Mouse (Mus musculus) MEL (cell line): ENCODE data around the gene Kctd5. TPM values are rescaled to one million over a fixed set of nuclear protein-coding genes. Genes with fewer than 3 reads are reported as not detected.

ENCODE experiments used
- DNase-seq: peaks from one replicate; pipeline ENCODE4 v3.0.0; 2011; ENCODE audit warnings: low read depth, low spot score
- H3K27ac ChIP-seq: 2 replicates; pipeline ENCODE4 v1.5.1; 2012; ENCODE audit warnings: low read depth, mild to moderate bottlenecking, control low read depth, low read length, moderate library complexity; ENCODE audit not compliant: control insufficient read depth
- H3K27me3 ChIP-seq, 2 experiments: fragments of 150-350 bp in 1 of 2; sonication (generic) in 1 of 2; 2 replicates each; pipeline ENCODE4 v1.6.1; 2012; ENCODE audit warnings: low read length in 2 of 2, mild to moderate bottlenecking in 2 of 2, improper control_type of control experiment in 1 of 2, moderate library complexity in 1 of 2; ENCODE audit not compliant: insufficient read depth in 2 of 2, control insufficient read depth in 1 of 2
- H3K36me3 ChIP-seq, 2 experiments: 2 replicates each; pipeline ENCODE4 v1.6.1; 2012 to 2014; ENCODE audit warnings: low read length in 2 of 2, improper control_type of control experiment in 1 of 2, inconsistent platforms in 1 of 2, mild to moderate bottlenecking in 1 of 2; ENCODE audit not compliant: insufficient read depth in 2 of 2, control insufficient read depth in 1 of 2
- H3K4me1 ChIP-seq, 2 experiments: fragments of 150-350 bp in 1 of 2; sonication (generic) in 1 of 2; 2 replicates each; pipeline ENCODE4 v1.6.1; 2012; ENCODE audit warnings: low read length in 2 of 2, improper control_type of control experiment in 1 of 2, mild to moderate bottlenecking in 1 of 2; ENCODE audit not compliant: insufficient read depth in 2 of 2, control insufficient read depth in 1 of 2
- H3K4me3 ChIP-seq, 2 experiments: fragments of 150-350 bp in 1 of 2; sonication (generic) in 1 of 2; 2 replicates each; pipeline ENCODE4 v1.5.1; 2012; ENCODE audit warnings: low read depth in 2 of 2, low read length in 2 of 2, mild to moderate bottlenecking in 2 of 2, moderate library complexity in 2 of 2, control low read depth in 1 of 2, improper control_type of control experiment in 1 of 2; ENCODE audit not compliant: control insufficient read depth in 1 of 2, insufficient read depth in 1 of 2
- H3K79me2 ChIP-seq: 2 replicates; pipeline ENCODE4 v1.6.1; 2012; ENCODE audit warnings: mild to moderate bottlenecking, low read length, moderate library complexity; ENCODE audit not compliant: control insufficient read depth, poor library complexity, insufficient read depth
- H3K9ac ChIP-seq: 2 replicates; pipeline ENCODE4 v1.6.1; 2012; ENCODE audit warnings: low read depth, mild to moderate bottlenecking, control low read depth, low read length, moderate library complexity; ENCODE audit not compliant: control insufficient read depth, poor library complexity, severe bottlenecking
- H3K9me3 ChIP-seq: fragments of 150-350 bp; sonication (generic); replicated peaks from 2 replicates; pipeline ENCODE4 v1.6.1; 2012; ENCODE audit warnings: mild to moderate bottlenecking, low read length, improper control_type of control experiment, moderate library complexity; ENCODE audit not compliant: insufficient read depth
- BHLHE40 ChIP-seq: IDR thresholded peaks from 2 replicates; pipeline ENCODE4 v1.6.1; 2012; ENCODE audit warnings: low read depth, mild to moderate bottlenecking, inconsistent platforms, low read length, improper control_type of control experiment, borderline replicate concordance
- CHD2 ChIP-seq: IDR thresholded peaks from 2 replicates; pipeline ENCODE4 v1.6.1; 2011; ENCODE audit warnings: low read length, improper control_type of control experiment
- CTCF ChIP-seq, 3 experiments: IDR thresholded peaks in 2 of 3; conservative IDR thresholded peaks in 1 of 3; 2 replicates each; pipeline ENCODE4 v1.5.1; 2011 to 2012; ENCODE audit warnings: low read length in 3 of 3, low read depth in 2 of 3, mild to moderate bottlenecking in 2 of 3, improper control_type of control experiment in 1 of 3, inconsistent platforms in 1 of 3, mixed read lengths in 1 of 3, moderate library complexity in 1 of 3; ENCODE audit not compliant: control insufficient read depth in 1 of 3, insufficient read depth in 1 of 3, poor library complexity in 1 of 3, severe bottlenecking in 1 of 3
- E2F4 ChIP-seq: IDR thresholded peaks from 2 replicates; pipeline ENCODE4 v1.6.1; 2011; ENCODE audit warnings: low read depth, low read length, improper control_type of control experiment, borderline replicate concordance
- ELF1 ChIP-seq: IDR thresholded peaks from 2 replicates; pipeline ENCODE4 v1.6.1; 2014; ENCODE audit warnings: low read depth, mild to moderate bottlenecking, inconsistent platforms, low read length, improper control_type of control experiment, moderate library complexity
- ETS1 ChIP-seq: IDR thresholded peaks from 2 replicates; pipeline ENCODE4 v1.6.1; 2012; ENCODE audit warnings: low read depth, mild to moderate bottlenecking, inconsistent platforms, low read length, improper control_type of control experiment, moderate library complexity
- GABPA ChIP-seq: IDR thresholded peaks from 2 replicates; pipeline ENCODE4 v1.6.1; 2012; ENCODE audit warnings: low read depth, mild to moderate bottlenecking, inconsistent platforms, low read length, improper control_type of control experiment, moderate library complexity
- GATA1 ChIP-seq: IDR thresholded peaks from 2 replicates; pipeline ENCODE4 v1.6.1; 2011; ENCODE audit warnings: low read depth, low read length, improper control_type of control experiment
- HCFC1 ChIP-seq: IDR thresholded peaks from 2 replicates; pipeline ENCODE4 v1.6.1; 2012; ENCODE audit warnings: low read depth, mild to moderate bottlenecking, inconsistent platforms, low read length, improper control_type of control experiment, moderate library complexity
- MAFK ChIP-seq: IDR thresholded peaks from 2 replicates; pipeline ENCODE4 v1.6.1; 2011; ENCODE audit warnings: low read depth, mild to moderate bottlenecking, low read length, improper control_type of control experiment, borderline replicate concordance
- MAX ChIP-seq: IDR thresholded peaks from 2 replicates; pipeline ENCODE4 v1.6.1; 2011; ENCODE audit warnings: low read length, improper control_type of control experiment
- MAZ ChIP-seq: IDR thresholded peaks from 2 replicates; pipeline ENCODE4 v1.6.1; 2012; ENCODE audit warnings: low read depth, mild to moderate bottlenecking, inconsistent platforms, low read length, improper control_type of control experiment
- MXI1 ChIP-seq: IDR thresholded peaks from 2 replicates; pipeline ENCODE4 v1.6.1; 2011; ENCODE audit warnings: mild to moderate bottlenecking, low read depth, low read length, improper control_type of control experiment
- MYB ChIP-seq: IDR thresholded peaks from 2 replicates; pipeline ENCODE4 v1.6.1; 2011; ENCODE audit warnings: mild to moderate bottlenecking, low read depth, low read length, improper control_type of control experiment
- MYC ChIP-seq: IDR thresholded peaks from 2 replicates; pipeline ENCODE4 v1.6.1; 2011; ENCODE audit warnings: low read depth, mild to moderate bottlenecking, low read length, improper control_type of control experiment, moderate library complexity
- NELFE ChIP-seq: IDR thresholded peaks from 2 replicates; pipeline ENCODE4 v1.6.1; 2011; ENCODE audit warnings: low read depth, low read length, improper control_type of control experiment
- POLR2A ChIP-seq, 2 experiments: IDR thresholded peaks; 2 replicates each; pipeline ENCODE4 v1.6.1; 2011 to 2012; ENCODE audit warnings: low read length in 2 of 2, mild to moderate bottlenecking in 2 of 2, control low read depth in 1 of 2, improper control_type of control experiment in 1 of 2, low read depth in 1 of 2, moderate library complexity in 1 of 2; ENCODE audit not compliant: control insufficient read depth in 1 of 2, insufficient read depth in 1 of 2, poor library complexity in 1 of 2
- POLR2AphosphoS2 ChIP-seq: IDR thresholded peaks from 2 replicates; pipeline ENCODE4 v1.6.1; 2011; ENCODE audit warnings: low read length, improper control_type of control experiment
- RAD21 ChIP-seq: IDR thresholded peaks from 2 replicates; pipeline ENCODE4 v1.6.1; 2011; ENCODE audit warnings: mild to moderate bottlenecking, low read depth, low read length, improper control_type of control experiment
- RCOR1 ChIP-seq: IDR thresholded peaks from 2 replicates; pipeline ENCODE4 v1.6.1; 2012; ENCODE audit warnings: low read depth, mild to moderate bottlenecking, inconsistent platforms, low read length, improper control_type of control experiment
- SIN3A ChIP-seq: IDR thresholded peaks from 2 replicates; pipeline ENCODE4 v1.6.1; 2012; ENCODE audit warnings: low read length, improper control_type of control experiment, inconsistent platforms
- SMC3 ChIP-seq: IDR thresholded peaks from 2 replicates; pipeline ENCODE4 v1.6.1; 2011; ENCODE audit warnings: low read depth, low read length, improper control_type of control experiment
- TAL1 ChIP-seq: IDR thresholded peaks from 2 replicates; pipeline ENCODE4 v1.6.1; 2012; ENCODE audit warnings: mild to moderate bottlenecking, inconsistent platforms, low read length, moderate library complexity, mixed read lengths
- TBP ChIP-seq: IDR thresholded peaks from 2 replicates; pipeline ENCODE4 v1.8.0; 2011; ENCODE audit warnings: low read depth, low read length, improper control_type of control experiment
- UBTF ChIP-seq: IDR thresholded peaks from 2 replicates; pipeline ENCODE4 v1.6.1; 2012; ENCODE audit warnings: low read depth, mild to moderate bottlenecking, inconsistent platforms, low read length, improper control_type of control experiment, moderate library complexity, borderline replicate concordance; ENCODE audit not compliant: insufficient read depth
- USF1 ChIP-seq: IDR thresholded peaks from 2 replicates; pipeline ENCODE4 v1.6.1; 2014; ENCODE audit warnings: low read depth, mild to moderate bottlenecking, inconsistent platforms, low read length, improper control_type of control experiment, moderate library complexity
- ZC3H11A ChIP-seq: IDR thresholded peaks from 2 replicates; pipeline ENCODE4 v1.6.1; 2012; ENCODE audit warnings: low read depth, mild to moderate bottlenecking, inconsistent platforms, low read length, improper control_type of control experiment
- ZKSCAN1 ChIP-seq: IDR thresholded peaks from 2 replicates; pipeline ENCODE4 v1.6.1; 2012; ENCODE audit warnings: low read depth, mild to moderate bottlenecking, inconsistent platforms, low read length, improper control_type of control experiment, moderate library complexity
- ZMIZ1 ChIP-seq: IDR thresholded peaks from 2 replicates; pipeline ENCODE4 v1.6.1; 2012; ENCODE audit warnings: low read depth, mild to moderate bottlenecking, inconsistent platforms, low read length, improper control_type of control experiment, moderate library complexity
- ZNF384 ChIP-seq: IDR thresholded peaks from 2 replicates; pipeline ENCODE4 v1.6.1; 2012; ENCODE audit warnings: low read depth, mild to moderate bottlenecking, inconsistent platforms, low read length, improper control_type of control experiment
- polyA plus RNA-seq, 2 experiments: library from polyadenylated mRNA; stranded (reverse) in 1 of 2; unstranded in 1 of 2; fragments of >175 nt in 1 of 2; fragments of >200 nt in 1 of 2; gene quantifications; 2 replicates each; pipeline versions ENCODE4 v1.2.1 to v1.2.4; 2012; ENCODE audit warnings: low replicate concordance in 2 of 2, low read depth in 1 of 2; ENCODE audit not compliant: insufficient read length in 2 of 2, insufficient read depth in 1 of 2, missing spikeins in 1 of 2
- total RNA-seq: library from RNA; depleted of rRNA; stranded (reverse); fragments of 300-350 nt; gene quantifications from 2 replicates; pipeline ENCODE4 v1.2.3, GENCODE M21; 2012

Gene Kctd5
- total and polyA plus RNA-seq, 3 experiments = 20.2 to 33.2 TPM; not detected in 1

DNA sequence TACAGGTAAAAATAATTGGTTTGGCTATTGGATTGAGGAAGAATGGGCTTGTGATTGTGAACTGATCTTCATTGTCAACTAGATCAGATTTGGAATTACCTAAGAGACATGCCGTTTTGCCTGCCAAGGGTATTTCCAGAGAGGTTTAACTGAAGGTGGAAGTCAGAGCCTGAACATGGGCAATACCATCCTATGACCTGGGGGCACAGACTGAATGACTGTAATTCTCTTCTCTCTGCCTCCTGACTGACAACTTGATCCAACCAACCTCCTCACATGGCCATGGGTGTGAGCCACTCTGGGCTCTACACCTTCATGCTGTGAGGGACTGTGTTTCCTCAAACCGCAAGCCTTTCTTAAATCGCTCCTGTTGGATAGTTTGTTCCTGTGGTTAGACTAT is 68.2 kb downstream of the Kctd5 start:
- Histone ChIP-seq H3K9me3 (no peaks in the 10 kb centered on the region), H3K79me2 (no peaks in the 10 kb centered on the region), H3K9ac (no peak overlapping the region), H3K27ac (no peak overlapping the region), H3K4me1 (peaks cover 10 to 23% of the 10 kb centered on the region in 2 experiments), H3K4me3 (no peak overlapping the region), H3K36me3 (peaks cover 0 to 2% of the 10 kb centered on the region in 2 experiments; a peak in 1 of 4 replicates), H3K27me3 (peaks cover 2% of the 10 kb centered on the region in 2 experiments; a peak in 2 of 4 replicates)
- DNase-seq = no peak
- TF ChIP-seq BHLHE40 (no peak), NELFE (no peak), MXI1 (no peak), TAL1 (no peak), E2F4 (no peak), GABPA (no peak), GATA1 (no peak), RCOR1 (no peak), USF1 (no peak), ZNF384 (no peak), CHD2 (no peak), MYC (no peak), POLR2AphosphoS2 (no peak), ZMIZ1 (no peak), ZKSCAN1 (no peak), ZC3H11A (no peak), ELF1 (no peak), HCFC1 (no peak), SMC3 (no peak)

- no peak overlapping the region for H3K27ac ChIP-seq
- TF ChIP-seq ETS1 = no peak
- no peak for TF ChIP-seq POLR2A (IDR thresholded peaks at IDR 0.05; ENCODE audit: control insufficient read depth in 1 of 2, insufficient read depth in 1 of 2, low read depth in 1 of 2, low read length in 2 of 2, poor library complexity in 1 of 2)
- no peak for TF ChIP-seq RAD21
- no peak for TF ChIP-seq MAX
- TF ChIP-seq SIN3A = no peak
- TF ChIP-seq ZKSCAN1 = no peak
- TF ChIP-seq CTCF (IDR thresholded peaks at IDR 0.05 in 2 of 3, conservative IDR thresholded peaks at IDR 0.05 in 1 of 3; ENCODE audit: control insufficient read depth in 1 of 3, insufficient read depth in 1 of 3, low read depth in 2 of 3, low read length in 3 of 3, poor library complexity in 1 of 3, severe bottlenecking in 1 of 3) = no peak
- no peak for TF ChIP-seq MYB
- no peak for TF ChIP-seq MAZ
- TF ChIP-seq SMC3 = no peak
- TF ChIP-seq USF1 = no peak
- no peak for TF ChIP-seq MAFK
- no peak for TF ChIP-seq UBTF
- no peak for TF ChIP-seq TBP
- no peak for TF ChIP-seq ZMIZ1
- TF ChIP-seq ZC3H11A = no peak
- TF ChIP-seq ELF1 = no peak
- TF ChIP-seq E2F4 = no peak
- no peaks in the 10 kb centered on the region for H3K79me2 ChIP-seq
- peaks cover 0 to 2% of the 10 kb centered on the region in 2 experiments; a peak in 1 of 4 replicates for H3K36me3 ChIP-seq
- no peaks in the 10 kb centered on the region for H3K9me3 ChIP-seq
- no peak overlapping the region for H3K4me3 ChIP-seq
- no peak for DNase-seq
- no peak overlapping the region for H3K9ac ChIP-seq
- H3K4me1 ChIP-seq = peaks cover 10 to 27% of the 10 kb centered on the region in 2 experiments
- peaks cover 2% of the 10 kb centered on the region in 2 experiments; a peak in 2 of 4 replicates for H3K27me3 ChIP-seq
Observed at GRCm38 (mm10) chr17:24004071-24004665, 69.1 kb downstream of the Kctd5 start.
